Mouse (Mus musculus): ENCODE data around the gene Adgrf3.

The Adgrf3 gene

DNA sequence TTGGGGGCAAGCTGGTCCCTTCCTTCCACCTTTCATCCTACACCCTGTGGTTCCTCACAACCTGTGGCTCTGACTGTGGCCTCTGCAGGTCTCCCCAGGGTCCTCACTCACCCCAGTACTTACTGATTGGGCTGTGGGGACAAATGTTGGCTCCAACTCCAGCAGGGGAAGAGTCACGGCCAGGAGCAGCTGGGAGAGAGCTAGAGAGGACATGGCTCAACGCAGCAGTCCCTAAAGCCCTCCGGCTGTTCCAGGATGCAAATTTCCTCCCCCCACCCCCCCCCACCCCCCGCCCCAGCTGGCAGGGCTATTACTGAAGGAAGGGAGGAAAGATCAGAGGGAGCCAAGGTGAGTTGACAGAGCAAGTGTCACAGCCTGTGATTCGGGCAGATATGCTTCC lies at the start of gene Adgrf3:
Adgrf3 (minus strand) TSS at position 230 of the 400 bp plus-strand sequence.
- in situ Hi-C loops (cut with MboI, MseI), result no loop called here

DNA sequence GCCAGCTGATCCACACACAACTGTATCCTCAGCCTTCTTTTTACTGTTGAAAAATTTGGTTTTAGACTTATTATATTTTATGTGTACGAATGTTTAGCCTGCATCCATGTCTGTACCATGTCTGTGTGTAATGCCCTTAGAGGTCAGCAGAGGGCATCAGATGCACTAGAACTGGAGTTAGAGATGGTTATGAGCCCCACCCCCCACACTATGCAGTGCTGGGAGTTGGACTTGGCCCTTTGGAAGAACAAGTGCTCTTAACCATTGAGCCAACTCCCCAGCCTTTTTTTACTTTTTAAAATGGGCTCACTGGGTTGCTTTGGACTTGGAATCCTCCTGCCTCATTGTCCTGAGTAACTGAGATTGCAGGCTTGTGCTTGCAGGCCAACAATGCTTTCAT lies 42.1 kb upstream of the Adgrf3 start:
- in situ Hi-C loops (cut with MboI, MseI), result loop anchor here (25.0 kb wide), 1 partner anchor 415 kb away; the partner anchor contains the start of gene Cenpa

DNA sequence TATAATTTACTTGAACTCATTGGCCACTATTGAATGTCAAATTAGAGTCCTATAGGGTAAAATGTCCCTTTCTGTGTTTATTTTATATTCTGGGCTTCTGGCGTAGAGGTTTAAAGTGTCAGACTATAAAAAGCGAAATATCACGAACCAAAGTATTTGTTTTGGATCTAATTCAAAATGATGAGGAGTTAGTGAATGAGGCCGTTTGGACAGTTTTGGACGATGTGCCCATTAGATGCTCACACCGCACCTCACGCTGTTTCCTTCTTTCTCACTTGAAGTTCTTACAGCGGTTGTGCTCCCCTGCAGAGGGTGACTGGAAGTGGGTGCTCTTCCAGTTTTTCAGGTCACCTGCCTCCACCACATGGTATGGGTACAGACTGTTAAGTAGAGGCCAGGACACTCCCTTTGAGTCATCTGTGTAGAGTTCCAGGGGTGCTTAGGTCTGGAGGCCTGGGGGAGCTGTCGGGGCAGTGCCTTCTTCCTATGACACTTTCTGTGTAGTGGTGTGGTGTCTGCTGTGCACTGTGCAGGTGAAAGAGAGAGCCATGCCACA lies 40.4 kb upstream of the Adgrf3 start:
- in situ Hi-C loops (cut with MboI, MseI), result loop anchor here (25.0 kb wide), 1 partner anchor 416 kb away; the partner anchor contains the start of gene Cenpa

DNA sequence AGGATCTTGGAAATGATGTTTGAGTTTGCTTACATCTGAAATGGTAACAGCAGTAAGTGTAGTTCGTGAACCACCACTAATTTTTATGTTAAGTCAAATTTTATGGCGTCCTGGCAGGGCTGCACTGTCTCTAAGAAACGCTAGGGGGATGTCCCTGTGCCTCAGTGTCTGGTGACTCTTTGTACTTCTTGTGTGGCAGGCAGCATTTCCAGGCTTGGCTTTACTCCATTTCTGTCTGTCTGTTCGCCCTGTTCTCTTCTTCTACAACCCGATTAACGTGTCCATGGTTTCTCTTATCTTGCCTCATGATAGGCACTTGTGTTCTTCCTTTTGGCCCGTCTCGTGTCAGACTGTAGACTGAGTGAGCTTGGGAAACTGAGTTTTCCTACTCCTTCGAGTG lies 38.2 kb upstream of the Adgrf3 start:
- in situ Hi-C loops (cut with MboI, MseI), result loop anchor here (25.0 kb wide), 1 partner anchor 419 kb away; the partner anchor contains the start of gene Cenpa

GRCm38 (mm10) chr5:30242410-30242809 lies 36.9 kb upstream of the Adgrf3 start:
- in situ Hi-C loops (cut with MboI, MseI), result loop anchor here (25.0 kb wide), 1 partner anchor 420 kb away; the partner anchor contains the start of gene Cenpa

- in situ Hi-C loops (cut with MboI, MseI), result loop anchor here (25.0 kb wide), 1 partner anchor 422 kb away; the partner anchor contains the start of gene Cenpa
Observed at GRCm38 (mm10) chr5:30240552-30240951, 35.0 kb upstream of the Adgrf3 start.

DNA sequence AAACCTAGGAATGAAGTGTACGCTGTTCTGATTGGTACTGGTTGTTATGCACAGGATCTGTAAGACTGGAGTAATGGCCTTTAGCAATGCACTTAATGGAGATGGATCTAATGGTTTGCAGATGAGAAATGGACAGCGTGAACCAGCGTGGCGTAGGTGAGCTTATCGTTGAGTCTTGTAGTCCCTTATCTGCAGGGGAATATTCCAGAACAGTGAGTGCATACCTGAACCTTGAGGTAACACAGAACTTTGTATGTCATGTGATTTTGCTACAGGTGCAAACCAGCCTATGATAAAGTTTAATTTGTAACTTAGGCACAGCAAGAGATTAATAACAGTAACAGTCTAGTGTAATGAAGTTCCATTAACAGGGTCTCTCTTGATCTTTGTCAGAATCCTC lies 33.0 kb upstream of the Adgrf3 start:
- in situ Hi-C loops (cut with MboI, MseI), result loop anchor here (25.0 kb wide), 1 partner anchor 424 kb away; the partner anchor contains the start of gene Cenpa

GRCm38 (mm10) chr5:30235641-30236126 lies 30.2 kb upstream of the Adgrf3 start:
- in situ Hi-C loops (cut with MboI, MseI), result loop anchor here (25.0 kb wide), 1 partner anchor 427 kb away; the partner anchor contains the start of gene Cenpa

GRCm38 (mm10) chr5:30233979-30234378 lies 28.5 kb upstream of the Adgrf3 start:
- in situ Hi-C loops (cut with MboI, MseI), result loop anchor here (25.0 kb wide), 1 partner anchor 428 kb away; the partner anchor contains the start of gene Cenpa

DNA sequence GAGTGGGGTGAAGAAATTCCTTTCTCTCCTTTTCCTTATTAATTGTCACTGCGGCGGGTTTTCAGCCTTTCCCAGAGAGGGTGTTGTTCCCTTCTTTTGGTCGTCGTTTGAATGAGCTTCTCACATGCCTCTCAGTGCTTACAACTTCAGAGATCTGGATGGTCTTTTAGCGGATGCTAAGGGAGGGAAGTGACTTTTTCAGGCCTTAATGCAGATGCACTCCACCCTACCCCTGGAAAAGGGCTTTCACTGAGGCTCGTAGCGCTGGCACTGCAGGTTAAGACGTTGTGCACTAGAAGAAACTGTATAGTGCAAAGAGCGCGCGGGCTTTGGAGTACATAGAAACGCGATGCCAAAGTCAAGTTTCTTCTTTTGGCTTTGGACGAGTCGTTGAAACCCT lies 27.5 kb upstream of the Adgrf3 start:
- in situ Hi-C loops (cut with MboI, MseI), result loop anchor here (25.0 kb wide), 1 partner anchor 429 kb away; the partner anchor contains the start of gene Cenpa

- in situ Hi-C loops (cut with MboI, MseI), result loop anchor here (25.0 kb wide), 1 partner anchor 430 kb away; the partner anchor contains the start of gene Cenpa
Observed at GRCm38 (mm10) chr5:30232271-30232971, 26.9 kb upstream of the Adgrf3 start, which contains the start of gene Selenoi. Gene Selenoi (plus strand): TSS chr5:30232581.

DNA sequence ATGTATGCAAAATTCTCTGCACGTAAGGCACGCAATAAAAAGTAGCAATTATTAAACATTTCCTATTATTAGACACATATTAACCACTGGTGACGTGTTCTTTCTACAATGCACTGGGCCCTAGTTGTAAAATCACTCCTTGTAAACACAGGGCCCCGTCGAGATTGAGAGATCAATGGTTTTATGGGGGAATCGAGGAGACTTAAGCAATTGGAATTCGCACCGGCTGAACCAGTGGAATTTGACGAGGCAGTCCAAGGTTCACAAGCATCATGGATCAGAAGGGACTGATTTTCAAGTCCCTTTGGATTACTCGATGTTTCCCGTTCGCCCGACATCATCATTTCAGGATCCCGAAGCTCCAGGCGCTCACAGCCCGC lies 26.4 kb upstream of the Adgrf3 start:
- in situ Hi-C loops (cut with MboI, MseI), result loop anchor here (25.0 kb wide), 1 partner anchor 430 kb away; the partner anchor contains the start of gene Cenpa

- in situ Hi-C loops (cut with MboI, MseI), result loop anchor here (25.0 kb wide), 1 partner anchor 431 kb away; the partner anchor contains the start of gene Cenpa
Observed at GRCm38 (mm10) chr5:30230901-30231300, 25.4 kb upstream of the Adgrf3 start.

DNA sequence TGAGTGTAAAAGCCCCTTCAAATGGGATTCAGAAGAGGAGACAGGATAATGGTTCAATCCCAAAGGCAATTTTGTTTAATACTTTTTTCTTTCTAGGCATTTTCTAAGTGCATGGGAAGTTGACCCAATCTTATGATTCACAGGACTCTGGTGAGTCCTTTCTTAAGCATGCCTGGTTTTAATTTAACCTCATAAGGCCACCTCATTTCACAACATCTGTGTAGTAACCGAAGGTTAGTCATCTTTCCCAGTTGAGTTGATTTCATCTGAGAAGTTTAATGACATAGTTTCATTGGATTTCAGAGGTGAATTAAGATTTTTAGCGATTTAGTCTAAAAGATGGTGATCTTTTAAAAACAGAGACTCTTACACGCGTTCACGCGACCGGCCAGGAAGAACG lies 17.2 kb upstream of the Adgrf3 start:
- in situ Hi-C loops (cut with MboI, MseI), result no loop called here

DNA sequence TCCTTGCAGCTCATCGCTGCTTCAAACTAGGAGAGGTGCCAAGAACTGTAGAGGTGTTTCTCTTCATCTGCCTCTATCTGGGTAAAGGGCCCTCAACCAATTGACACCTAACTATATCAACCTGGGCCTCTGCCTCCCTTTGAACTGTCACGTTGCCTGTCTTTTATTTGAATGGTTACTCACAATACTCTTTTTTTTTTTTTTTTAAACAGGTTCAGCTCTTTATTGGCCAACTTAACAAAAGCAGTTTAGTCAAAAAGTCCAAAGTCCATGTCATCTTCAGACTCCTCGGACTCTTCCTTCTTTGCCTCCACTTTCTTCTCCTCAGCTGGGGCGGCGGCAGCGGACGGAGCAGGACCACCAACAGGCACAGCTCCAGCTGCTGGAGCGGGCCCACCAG lies 15.1 kb upstream of the Adgrf3 start:
- in situ Hi-C loops (cut with MboI, MseI), result no loop called here

DNA sequence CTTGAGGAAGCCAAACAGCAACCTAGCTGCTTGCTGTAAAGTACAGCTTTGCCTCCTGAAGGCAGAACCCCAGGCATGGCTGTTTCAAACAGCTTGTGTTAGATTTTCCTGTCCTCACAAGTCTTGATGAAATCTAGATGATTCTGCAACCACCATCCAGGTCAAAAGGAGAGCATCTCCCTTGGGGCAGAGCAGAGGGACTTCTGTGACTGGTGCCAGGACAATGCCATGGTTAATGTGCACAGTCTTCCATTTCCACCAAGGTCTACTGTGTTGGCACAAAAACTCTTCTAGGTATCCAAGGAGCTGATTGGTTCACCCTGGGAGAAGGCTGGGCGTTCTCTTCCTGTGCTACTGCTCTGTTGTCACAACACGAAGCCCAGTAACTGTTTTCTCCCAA lies 14.2 kb upstream of the Adgrf3 start:
- in situ Hi-C loops (cut with MboI, MseI), result no loop called here

- in situ Hi-C loops (cut with MboI, MseI), result no loop called here
Observed at GRCm38 (mm10) chr5:30215970-30216369, 10.4 kb upstream of the Adgrf3 start.

DNA sequence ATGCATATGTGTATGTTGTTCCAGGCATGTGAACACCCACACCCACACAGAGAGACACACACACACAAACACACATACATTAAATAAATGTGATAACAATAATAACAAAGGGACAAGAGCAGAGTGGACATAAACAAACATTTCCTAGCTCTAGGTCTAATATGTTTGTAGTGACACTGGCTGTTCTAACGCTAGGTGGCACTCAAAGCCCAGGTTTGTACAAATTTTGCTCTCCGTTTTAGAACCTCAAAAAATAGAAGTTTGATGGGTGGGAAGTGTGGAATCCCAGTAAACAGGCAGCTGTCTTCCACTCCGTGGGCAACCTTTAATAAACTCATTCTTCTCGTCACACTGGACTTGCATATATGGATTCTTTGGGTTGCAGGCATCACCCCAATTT lies 9.4 kb upstream of the Adgrf3 start:
- in situ Hi-C loops (cut with MboI, MseI), result loop anchor here (5.0 kb wide), 2 partner anchors 62 to 127 kb away; no protein-coding TSS in a partner anchor

- in situ Hi-C loops (cut with MboI, MseI), result loop anchor here (5.0 kb wide), 2 partner anchors 67 to 132 kb away; no protein-coding TSS in a partner anchor
Observed at GRCm38 (mm10) chr5:30210758-30211157, 5.2 kb upstream of the Adgrf3 start.

GRCm38 (mm10) chr5:30207276-30207675 lies 1.8 kb upstream of the Adgrf3 start:
- in situ Hi-C loops (cut with MboI, MseI), result no loop called here

DNA sequence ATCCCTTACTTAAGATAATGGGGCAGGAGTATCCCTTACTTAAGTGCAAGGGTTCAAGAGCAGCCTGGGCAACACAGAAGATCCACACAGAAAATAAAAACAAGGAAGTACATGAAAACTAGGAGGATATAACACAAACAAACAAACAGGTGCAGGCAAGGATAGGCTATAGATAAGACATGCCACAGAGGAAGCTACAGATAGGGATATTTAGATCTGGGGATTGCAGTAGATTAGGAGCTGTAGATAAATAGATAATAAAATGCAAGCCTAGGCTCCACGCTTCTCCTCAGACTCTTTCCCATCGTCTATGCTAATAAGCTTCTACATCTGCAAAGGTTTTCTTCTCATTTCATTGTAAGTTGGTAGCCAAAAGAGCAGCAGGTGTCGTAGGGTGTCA lies 488 bp downstream of the Adgrf3 start:
- in situ Hi-C loops (cut with MboI, MseI), result no loop called here

GRCm38 (mm10) chr5:30204441-30204840 lies 1.1 kb downstream of the Adgrf3 start:
- in situ Hi-C loops (cut with MboI, MseI), result no loop called here
